Mouse (Mus musculus): Measurements from ENCODE around the gene Mkln1.

DNA sequence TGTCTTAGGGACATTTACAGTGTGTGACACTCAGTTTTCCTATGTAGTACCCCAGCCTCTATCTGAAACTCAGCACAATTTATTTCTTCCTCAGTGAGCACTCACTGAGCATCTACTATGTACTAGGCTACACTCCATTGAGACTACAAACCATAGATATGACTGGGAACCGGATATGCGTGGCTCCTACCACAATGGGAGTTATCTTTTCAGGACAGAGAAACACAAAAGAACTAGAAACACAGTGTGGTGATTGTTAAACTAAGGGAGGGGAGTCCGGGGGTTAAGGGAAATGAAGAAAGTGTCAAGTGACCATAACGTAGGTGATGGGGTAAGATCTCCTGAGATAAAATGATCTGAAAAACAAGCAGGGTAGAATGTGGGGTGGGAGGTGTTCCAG is 2.4 kb upstream of the Mkln1 start:
- TF ChIP-seq POLR2A (IDR thresholded peaks at IDR 0.05; ENCODE audit: extremely low read depth, insufficient read depth, low read length) (no peak), CTCF (IDR thresholded peaks at IDR 0.05; ENCODE audit: low read depth, low read length) (no peak)

All from liver, adult 2 months (tissue).